Mouse (Mus musculus): ENCODE data around the gene Rdh1. TPM values are rescaled to one million over a fixed set of nuclear protein-coding genes. Genes with fewer than 3 reads are reported as not detected.

Gene Rdh1
- total RNA-seq (2021) = under 1 TPM; 0.12 to 0.14 TPM

DNA sequence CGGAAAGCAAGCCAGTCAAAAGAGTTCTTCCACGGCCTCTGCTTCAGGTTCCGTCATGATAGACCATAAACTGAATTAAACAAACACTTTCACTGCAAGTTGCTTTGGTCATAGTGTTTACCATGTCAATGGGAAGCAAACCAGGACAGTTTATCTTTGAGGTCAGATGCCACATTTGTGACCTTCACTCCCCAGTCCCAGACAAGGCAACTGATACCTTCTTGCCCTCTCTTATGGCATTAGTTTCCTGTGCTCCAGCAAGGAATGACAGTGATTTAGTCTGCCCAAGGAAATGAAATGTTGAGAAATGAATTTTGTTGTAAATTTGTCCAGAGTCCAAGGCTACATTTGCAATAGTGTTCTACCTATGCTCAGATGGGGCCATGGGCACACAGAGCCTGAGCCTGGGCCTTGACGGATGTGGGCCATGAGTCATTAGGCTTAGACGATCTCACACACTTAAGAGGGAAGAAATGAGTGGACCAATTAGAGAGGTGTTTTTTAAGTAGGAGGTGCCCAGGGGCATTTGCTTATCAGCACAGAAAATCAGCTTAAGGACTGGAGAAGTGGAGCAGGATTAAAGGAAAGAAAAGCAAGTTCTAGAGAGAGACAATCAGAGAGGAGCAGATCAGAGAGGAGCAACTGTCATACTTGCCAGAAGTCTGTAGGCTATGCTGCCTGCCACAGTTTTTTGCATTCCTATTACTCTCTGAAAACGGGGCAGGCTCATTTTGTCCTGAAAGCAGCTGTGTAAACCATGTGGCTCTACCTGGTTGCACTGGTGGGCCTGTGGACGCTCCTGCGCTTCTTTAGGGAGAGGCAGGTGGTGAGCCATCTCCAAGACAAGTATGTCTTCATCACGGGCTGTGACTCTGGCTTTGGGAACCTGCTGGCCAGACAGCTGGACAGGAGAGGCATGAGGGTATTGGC is at the start of gene Rdh1, which contains the start of gene Rdh16f1:
Gene Rdh1 (plus strand): TSS at position 541 of the 930 bp plus-strand sequence.
Gene Rdh16f1 (plus strand): TSS at position 607 of the 930 bp plus-strand sequence.
- DNase-seq (ENCODE audit: extremely low spot score in 1 of 2, low spot score in 1 of 2) = no peak

DNA sequence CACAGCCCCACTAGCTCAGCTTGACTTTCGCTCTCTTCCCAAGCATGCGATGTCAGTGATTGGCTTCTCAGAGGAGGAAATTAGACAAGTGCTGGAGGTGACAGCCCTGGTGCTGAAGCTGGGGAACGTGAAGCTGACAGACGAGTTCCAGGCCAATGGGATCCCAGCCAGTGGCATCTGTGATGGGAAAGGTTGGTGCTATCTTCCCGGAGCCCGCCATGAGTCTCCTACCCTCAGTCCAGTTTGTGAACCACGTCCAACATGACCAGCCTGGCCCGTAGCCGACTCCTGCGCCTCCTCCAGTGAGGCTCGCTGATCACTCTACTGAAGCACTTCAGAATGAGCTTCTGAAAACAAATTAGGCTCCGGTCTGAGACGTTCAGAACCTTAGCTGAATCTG is 49.2 kb upstream of the Rdh1 start:
- no peak for DNase-seq (ENCODE audit: extremely low spot score in 1 of 2, low spot score in 1 of 2)

DNA sequence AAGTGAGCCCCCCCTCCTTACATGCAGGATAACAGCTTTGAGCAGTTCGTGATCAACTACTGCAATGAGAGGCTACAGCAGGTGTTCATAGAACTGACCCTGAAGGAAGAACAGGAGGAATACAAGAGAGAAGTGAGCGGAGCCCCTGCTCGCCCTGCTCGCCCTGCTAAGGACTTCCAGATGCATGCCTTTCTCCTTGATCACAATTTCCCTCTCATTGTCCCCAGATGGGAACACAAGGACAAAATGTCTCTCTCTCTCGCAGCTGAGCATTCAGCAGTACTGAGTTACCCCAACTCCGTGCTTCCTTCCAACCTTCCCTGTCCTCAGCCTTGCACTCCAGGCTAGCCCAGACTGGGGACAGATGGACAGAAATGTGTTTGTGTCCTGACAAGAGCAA is 46.8 kb upstream of the Rdh1 start:
- DNase-seq (ENCODE audit: extremely low spot score in 1 of 2, low spot score in 1 of 2) = no peak

DNA sequence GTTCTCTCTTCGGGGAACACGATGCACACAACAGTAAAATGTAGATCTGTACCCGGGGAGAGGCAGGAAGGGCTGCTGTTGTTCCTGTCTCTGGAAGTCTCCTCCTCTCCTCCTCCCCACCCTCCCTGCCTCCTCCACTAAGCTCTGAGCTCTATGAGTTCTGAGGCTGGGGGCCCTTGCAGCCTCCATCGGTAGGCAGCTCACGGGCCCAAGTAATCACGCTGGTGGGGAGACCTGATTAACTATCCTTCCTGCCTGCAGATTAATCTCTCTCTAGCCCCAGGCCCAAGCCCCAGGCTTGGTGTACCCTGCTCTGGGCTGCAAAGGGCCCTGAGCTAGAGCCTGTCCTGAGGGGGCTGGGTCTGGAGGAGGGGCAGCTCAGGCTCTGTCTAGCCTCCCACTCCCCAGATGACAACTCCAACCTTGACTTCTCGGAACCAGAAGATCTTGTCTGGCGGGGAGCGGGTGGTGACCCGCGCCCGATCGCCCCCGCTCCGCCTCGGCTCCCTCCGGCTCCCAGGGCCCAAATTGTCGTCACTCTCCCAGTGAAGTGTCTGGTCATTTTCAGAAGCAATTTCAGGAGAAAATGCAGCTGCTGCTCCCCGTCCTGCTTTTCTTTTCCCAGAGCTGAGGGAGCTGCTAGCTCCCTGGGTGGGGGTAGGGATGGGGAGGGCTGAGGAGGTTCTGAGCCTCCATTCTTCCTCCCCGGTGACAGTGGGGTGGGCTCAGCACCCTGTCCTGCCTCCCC is 37.7 kb upstream of the Rdh1 start:
- no peak for DNase-seq (ENCODE audit: extremely low spot score in 1 of 2, low spot score in 1 of 2)

DNA sequence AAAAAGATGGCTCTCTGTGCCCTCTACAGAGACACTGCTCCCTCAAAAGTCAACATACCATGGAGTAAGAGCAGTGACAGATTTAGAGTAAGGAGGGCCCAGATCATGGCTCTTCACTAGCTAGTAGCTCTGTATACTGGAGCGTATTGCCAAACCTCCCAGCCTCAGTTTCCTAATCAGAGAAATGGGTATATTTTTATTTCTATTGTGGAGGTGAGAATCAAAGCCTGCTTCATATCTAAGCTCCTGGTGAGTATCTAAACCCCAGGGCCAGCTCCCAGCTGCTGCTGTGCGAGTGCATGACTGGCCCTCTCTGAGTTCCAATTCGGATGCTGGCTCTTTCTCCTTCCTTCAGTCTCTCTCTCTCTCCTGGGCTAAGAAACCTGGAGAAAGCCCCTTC is 35.3 kb upstream of the Rdh1 start, which contains the start of gene Tac2:
Gene Tac2 (plus strand): TSS at position 301 of the 400 bp plus-strand sequence.
- DNase-seq (ENCODE audit: extremely low spot score in 1 of 2, low spot score in 1 of 2) = no peak

DNA sequence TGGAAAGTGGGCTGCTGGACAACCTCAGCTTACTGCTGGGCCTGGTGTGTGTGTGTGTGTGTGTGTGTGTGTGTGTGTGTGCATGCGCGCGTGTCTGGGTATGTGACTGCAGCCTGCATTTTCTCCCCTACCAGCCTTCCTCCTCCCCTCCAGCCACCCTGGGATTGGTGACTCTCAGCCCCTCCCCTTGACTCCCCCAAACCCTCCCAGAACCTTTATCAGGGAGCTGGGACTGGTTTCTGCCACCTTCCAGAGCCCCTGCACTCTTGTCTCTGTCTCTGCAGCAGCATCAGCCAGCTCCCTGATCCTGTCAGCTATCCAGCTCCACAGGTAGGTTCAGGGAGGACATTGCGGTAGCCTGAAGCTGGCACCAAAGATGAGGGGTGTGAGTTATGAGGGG is 34.4 kb upstream of the Rdh1 start:
- DNase-seq (ENCODE audit: extremely low spot score in 1 of 2, low spot score in 1 of 2) = no peak

DNA sequence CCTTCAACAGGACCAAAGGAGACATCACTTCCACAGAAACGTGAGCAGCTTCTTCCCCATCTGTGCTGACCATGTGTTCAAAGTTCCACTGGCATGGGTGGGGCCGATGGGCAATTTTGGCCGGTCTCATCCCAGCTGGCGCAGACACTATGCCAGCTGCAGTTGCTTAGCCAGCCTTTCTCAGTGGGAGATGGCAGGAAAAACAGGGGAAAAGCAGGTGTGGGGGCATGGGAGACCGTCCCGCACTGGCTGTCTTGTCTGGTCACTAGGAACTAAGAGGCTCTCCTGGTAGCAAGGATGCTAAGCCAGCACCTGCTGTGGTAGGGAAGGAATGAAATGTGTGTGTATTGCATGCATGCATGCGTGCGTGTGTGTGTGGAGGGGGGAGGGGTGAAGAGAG is 31.1 kb upstream of the Rdh1 start:
- DNase-seq (ENCODE audit: extremely low spot score in 1 of 2, low spot score in 1 of 2) = no peak

DNA sequence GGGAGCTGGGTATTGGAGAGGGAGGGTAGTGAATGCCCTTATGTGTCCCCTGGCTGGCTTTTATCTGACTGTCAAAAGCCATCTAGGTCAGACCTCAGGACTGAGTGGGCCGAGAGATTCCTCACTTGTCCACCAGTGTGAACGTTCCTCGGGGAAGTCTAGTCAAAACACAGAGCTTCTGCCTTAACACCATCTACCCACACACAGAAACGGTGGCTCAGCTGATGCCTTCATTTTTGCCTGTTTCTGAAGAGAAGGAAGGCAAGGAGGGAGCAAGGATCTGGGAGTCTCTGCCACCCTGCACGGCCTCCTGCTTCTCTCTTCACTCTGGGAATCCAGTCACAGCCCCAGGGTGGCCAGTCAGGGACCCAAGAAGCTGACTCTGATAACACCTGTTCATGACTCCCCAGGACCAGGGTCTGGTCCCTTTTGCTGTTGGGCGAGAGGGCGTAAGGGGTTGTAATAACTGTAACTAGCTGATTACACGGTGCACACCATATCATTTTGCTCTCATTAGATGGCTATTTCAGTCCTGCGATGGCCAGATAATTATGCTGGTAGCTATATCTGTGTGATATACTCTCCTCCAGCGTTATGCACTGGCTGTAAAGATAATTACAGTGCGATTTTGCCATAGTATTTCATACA is 29.1 kb upstream of the Rdh1 start:
- DNase-seq (ENCODE audit: extremely low spot score in 1 of 2, low spot score in 1 of 2) = no peak

DNA sequence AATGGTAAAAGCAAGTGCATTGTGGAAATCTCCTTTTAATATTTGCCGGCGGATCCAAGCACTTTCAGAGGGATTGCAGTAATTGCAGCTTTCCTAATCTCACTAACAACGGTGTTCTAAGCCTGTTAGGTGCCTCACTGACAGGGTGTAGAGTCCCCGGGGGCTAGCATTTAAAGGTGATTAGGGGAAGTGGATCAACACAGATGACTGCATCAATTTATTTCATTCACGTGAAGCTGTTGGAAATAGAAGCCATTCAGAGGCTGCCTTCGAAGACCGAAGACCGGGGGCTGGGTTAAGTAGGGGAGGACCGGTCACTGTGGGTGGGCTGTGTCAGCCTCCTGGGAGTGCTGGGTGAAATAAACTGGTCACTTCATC is 28.6 kb upstream of the Rdh1 start:
- no peak for DNase-seq (ENCODE audit: extremely low spot score in 1 of 2, low spot score in 1 of 2)

DNA sequence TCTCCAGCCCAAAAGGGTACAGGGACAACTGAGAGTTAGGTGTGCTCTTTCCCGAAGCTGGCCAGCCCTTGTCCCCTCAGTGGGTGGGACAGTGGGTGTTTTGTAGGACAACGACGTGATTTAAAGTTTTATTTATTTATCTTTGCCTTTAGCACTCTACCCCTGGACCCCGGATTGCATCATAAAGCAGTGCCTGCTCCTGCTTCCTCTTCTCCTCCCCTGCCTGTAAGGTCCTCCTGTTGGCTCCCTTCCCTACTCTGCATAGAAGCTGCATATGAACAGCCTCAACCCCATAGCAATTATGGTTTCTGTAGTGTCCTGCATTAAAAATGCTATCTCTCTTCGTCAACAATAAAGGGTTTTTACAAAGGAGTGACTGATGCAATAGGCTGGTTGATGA is 28.1 kb upstream of the Rdh1 start:
- no peak for DNase-seq (ENCODE audit: extremely low spot score in 1 of 2, low spot score in 1 of 2)

DNA sequence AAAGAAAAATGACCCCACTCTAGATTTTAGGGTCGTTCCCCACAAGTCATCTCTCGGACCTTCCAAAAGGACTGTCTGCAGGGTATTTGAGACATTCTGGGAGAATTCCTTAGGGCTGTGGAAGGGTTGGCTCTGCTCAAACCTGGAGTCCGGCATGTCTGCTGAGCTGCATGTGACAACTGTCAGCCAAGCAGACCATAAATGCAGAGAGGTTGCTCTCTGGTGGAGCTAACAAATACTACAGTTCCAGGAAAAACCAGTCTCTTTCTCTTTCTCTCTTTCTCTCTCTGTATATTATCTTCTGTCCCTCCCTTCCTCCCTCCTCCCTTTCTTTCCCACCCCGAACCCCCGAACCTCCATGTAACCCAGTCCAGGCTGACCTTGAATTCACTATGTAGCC is 25.1 kb upstream of the Rdh1 start:
- DNase-seq (ENCODE audit: extremely low spot score in 1 of 2, low spot score in 1 of 2) = no peak

DNA sequence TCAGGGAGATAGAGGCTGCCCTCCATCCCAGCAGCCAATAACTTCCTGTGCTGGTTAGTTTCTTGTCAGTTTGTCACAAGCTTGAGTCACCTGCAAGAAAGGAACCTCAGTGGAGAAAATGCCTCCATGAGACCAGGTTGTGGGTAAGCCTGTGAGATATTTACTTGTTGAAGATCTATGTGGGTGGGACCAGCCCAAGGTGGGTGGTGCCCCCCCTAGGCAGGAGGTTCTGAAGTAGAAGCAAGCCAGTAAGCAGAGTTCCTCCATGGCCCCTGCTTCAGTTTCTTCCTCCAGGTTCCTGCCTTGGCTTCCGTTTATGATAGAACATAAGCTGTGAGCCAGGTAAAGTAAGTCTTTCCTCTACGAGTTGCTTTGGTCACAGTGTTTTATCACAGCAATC is 23.3 kb upstream of the Rdh1 start:
- no peak for DNase-seq (ENCODE audit: extremely low spot score in 1 of 2, low spot score in 1 of 2)

DNA sequence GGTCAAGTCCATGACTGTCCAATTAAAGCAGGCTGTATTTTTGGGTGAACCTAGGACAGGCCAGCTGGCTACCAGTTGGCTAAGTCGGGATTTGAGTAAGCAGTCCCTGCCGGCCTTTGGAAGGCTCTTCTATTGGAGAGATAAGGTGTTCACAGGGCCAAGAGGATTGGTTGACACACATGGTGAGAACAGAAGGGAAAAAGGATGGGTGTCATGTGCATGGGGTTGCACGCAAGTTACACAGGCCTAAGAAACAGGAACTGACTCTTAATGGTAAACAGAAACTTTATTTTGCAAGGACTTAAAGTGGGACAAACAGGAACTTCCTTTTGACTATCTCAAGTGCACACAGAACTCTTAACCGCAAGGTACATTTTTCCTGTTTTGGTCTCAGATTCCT is 22.6 kb upstream of the Rdh1 start:
- no peak for DNase-seq (ENCODE audit: extremely low spot score in 1 of 2, low spot score in 1 of 2)

DNA sequence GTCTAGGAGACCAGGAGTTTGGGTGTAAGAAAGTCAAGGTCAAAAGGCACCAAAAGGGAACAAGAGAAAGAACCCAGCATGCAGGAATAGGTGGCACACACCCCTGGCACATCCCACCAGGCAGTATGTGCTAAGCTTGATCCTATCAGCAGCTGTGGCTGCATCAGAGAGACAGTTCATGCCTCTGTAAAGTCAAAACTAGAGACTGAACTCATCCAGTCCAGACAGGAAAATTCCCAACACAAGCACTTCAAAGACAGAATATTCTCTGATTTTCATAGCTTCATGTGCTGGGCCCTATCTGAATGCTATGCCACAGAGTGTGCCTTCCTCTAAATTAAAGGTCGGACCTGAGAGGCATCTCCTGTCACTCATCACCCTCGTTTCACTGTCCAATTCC is 22.0 kb upstream of the Rdh1 start:
- no peak for DNase-seq (ENCODE audit: extremely low spot score in 1 of 2, low spot score in 1 of 2)

DNA sequence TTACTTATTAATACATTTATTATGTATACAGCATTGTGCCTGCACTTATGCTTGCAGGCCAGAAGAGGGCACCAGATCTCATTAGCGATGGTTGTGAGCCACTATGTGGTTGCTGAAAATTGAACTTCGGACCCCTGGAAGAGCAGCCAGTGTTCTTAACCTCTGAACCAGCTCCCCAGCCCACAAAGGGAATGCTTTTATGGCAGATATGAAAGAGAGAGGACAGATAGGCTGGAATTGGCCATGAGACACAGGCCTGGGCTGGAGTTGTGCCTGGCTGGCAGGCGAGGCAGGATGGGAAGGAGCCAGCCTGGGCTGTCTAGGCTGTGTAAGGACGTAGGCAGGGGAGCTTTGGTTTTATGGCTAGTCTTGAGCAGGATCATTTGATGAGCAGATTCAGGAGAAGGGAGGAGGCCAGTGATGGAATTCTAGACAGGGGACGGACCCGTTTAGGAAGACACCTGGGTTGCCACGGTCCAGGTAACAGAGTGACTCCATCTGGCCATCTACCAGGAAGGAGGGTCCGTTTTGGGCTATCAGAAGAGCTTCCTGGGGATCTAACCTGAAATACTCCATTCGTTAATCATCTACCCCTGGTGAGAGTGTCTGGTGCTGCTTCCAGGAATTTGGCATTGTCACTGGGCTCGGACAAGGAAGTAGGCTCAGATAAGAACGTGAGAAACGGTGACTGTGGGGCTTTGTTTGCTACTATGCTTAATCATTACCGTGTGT is 21.2 kb upstream of the Rdh1 start:
- DNase-seq (ENCODE audit: extremely low spot score in 1 of 2, low spot score in 1 of 2) = peak in 1 of 2 experiments; percentile 31

DNA sequence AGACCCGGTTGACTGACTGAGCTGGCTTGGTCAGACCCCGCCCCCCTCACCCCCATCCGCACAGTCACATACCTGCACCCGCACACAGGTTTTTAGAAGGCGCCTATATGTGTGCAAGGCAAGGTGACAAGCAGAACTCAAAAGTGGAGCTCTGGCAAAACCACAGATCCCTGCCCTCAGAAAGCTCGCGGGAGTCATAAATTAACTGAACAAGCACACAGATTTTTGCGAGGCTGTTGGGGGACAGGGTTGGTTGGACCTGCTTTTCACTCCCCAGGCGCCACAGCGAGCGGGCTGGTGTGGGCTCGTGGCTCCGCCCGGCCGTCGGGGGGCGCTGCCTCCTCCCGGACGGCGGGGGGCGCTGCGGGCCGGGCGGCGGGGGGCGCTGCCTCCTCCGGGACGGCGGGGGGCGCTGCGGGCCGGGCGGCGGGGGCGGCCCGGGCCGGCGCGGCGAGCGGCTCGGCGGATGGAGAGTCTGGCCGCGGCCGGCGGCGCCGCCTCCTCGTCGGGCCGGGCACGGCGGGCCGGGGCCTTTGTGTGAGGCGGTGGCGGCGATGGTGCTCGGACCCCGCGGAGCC is 20.3 kb upstream of the Rdh1 start, which contains the start of gene Zbtb39:
Gene Zbtb39 (plus strand): TSS at position 456 of the 578 bp plus-strand sequence.
- DNase-seq (ENCODE audit: extremely low spot score in 1 of 2, low spot score in 1 of 2) = peak; percentile 63 to 73

DNA sequence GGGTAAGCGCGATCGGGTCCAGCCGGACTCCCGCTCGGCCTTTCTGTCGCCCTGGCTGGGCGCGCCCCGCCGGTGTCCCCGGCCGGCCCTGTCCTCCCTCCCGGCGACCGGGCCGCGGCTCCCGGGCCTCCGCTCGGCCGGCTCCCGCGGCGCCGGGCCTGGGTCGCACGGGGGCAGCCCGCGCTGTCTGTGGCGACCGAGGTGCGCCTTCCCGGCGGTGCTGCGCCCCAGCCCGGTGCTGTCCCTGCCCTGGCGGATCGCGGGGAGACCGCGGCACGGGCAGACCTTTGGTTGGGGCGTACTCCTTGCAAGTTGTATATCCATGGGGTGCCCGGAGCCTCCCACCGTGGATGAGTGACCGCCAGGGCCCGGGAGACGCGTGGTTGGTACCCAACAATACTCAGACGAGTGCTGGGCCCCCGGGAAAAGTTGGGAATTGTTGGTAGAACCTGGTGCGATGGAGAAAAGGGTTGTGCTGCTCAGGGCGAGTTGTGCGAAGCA is 19.8 kb upstream of the Rdh1 start:
- DNase-seq (ENCODE audit: extremely low spot score in 1 of 2, low spot score in 1 of 2) = no peak

DNA sequence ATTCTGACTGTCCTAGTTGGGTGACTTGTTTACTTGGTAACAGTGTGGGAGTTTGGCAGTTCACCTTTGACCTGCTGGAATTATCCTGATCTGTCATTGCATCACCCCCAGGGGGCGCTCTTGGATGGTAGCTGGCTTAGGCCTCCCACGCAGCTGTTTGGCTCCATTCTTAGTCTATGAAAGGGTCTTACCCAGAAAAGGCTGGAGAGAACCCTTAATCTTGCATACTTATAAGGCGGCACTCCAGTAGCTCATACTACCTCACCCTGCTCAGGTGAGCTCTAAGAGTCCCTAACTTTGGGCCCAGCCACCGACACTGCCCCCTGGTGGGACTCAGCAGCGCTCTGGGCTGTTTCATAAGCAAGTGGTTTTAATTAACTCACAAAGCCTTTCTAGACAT is 14.9 kb upstream of the Rdh1 start:
- peak in 1 of 2 experiments; percentile 53 for DNase-seq (ENCODE audit: extremely low spot score in 1 of 2, low spot score in 1 of 2)

DNA sequence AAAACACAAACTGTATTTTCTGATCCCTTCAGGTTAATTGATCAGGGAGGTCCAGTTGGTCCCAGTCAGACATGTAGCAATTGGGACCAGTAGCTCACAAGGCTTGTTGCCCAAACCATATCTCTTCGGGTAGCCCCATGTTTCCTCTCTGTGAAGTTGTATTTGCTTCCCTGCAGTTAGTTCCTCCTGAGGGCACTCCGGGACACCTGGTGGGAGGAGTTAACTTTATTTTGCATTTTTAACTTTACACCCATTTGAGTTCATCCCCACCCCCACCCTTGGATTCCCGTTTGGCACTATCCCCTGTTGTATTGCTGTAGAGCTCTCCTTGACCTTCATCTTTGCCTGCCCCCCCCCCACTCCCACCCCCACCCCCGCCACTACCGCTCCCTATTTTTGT is 13.6 kb upstream of the Rdh1 start:
- DNase-seq (ENCODE audit: extremely low spot score in 1 of 2, low spot score in 1 of 2) = no peak

DNA sequence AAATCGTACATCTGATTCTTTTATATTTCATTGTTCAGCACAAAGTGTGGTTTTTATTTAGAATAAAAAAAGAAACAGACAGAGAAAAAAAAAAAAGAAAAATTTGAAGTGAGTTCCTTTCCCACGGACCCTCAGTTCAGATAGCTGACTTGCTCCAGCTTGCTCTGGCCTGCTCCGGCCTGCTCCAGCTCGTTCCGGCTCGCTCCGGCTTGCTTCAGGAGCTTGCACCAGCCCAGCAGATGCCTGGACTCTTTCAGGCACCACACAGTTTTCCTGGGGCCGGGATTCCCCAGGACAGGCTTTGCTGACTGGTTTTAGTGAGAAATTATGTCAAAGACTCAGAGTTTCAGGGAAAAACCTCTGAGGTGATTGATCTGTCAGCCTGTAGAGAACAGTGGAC is 12.3 kb upstream of the Rdh1 start:
- no peak for DNase-seq (ENCODE audit: extremely low spot score in 1 of 2, low spot score in 1 of 2)
